Mouse (Mus musculus) forebrain, embryonic 12.5 days (tissue): ENCODE measurements around the gene Gsdma2. TPM values are rescaled to one million over a fixed set of nuclear protein-coding genes. Genes with fewer than 3 reads are reported as not detected.
A peak's percentile ranks its signal among the peaks of the same experiment; 100 is the strongest.
"Not testable (repeated sequence)": the region's sequence is repeated elsewhere in the genome, so short reads cannot be mapped to it uniquely, and the experiment has no call there.

Experiments
- ATAC-seq: fragments of 200-750 bp; cut with Nextera tagmentation; 2 replicates; pipeline ENCODE4 v1.8.0; 2017; ENCODE audit warnings: moderate TSS enrichment; ENCODE audit not compliant: low FRiP score
- H3K27ac ChIP-seq: fragments of 300-500 bp; sonication (generic); 2 replicates; pipeline ENCODE4 v1.5.1; 2016; ENCODE audit warnings: mild to moderate bottlenecking
- H3K27me3 ChIP-seq: fragments of 300-500 bp; sonication (generic); 2 replicates; pipeline ENCODE4 v1.6.1; 2016; ENCODE audit warnings: mild to moderate bottlenecking
- H3K36me3 ChIP-seq: fragments of 300-500 bp; sonication (generic); replicated peaks from 2 replicates; pipeline ENCODE4 v1.6.1; 2016; ENCODE audit warnings: mild to moderate bottlenecking
- H3K4me1 ChIP-seq: fragments of 300-500 bp; sonication (generic); 2 replicates; pipeline ENCODE4 v1.6.1; 2016
- H3K4me2 ChIP-seq: fragments of 300-500 bp; sonication (generic); 2 replicates; pipeline ENCODE4 v1.6.1; 2016; ENCODE audit warnings: mild to moderate bottlenecking, moderate library complexity
- H3K4me3 ChIP-seq: fragments of 300-500 bp; sonication (generic); replicated peaks from 2 replicates; pipeline ENCODE4 v1.5.1; 2016; ENCODE audit warnings: mild to moderate bottlenecking
- H3K9ac ChIP-seq: fragments of 300-500 bp; sonication (generic); 2 replicates; pipeline ENCODE4 v1.6.1; 2016; ENCODE audit warnings: mild to moderate bottlenecking
- H3K9me3 ChIP-seq: fragments of 300-500 bp; sonication (generic); 2 replicates; pipeline ENCODE4 v1.6.1; 2016
- whole genome bisulfite sequencing: fragments of 180-500 bp; shearing (Covaris S2); methylation state at CpG from one replicate; pipeline ENCODE4 v1.1.7; 2016; 5-methylcytosine and 5-hydroxymethylcytosine counted together
- polyA plus RNA-seq: library from polyadenylated mRNA; unstranded; fragments of >200 nt; fragmentation: Nextera tagmentation; extraction: Ambion mirVana; gene quantifications from 2 replicates; pipeline ENCODE4 v1.2.1, GENCODE M21; 2016

The Gsdma2 gene
- not detected in 2 replicates for polyA plus RNA-seq

DNA sequence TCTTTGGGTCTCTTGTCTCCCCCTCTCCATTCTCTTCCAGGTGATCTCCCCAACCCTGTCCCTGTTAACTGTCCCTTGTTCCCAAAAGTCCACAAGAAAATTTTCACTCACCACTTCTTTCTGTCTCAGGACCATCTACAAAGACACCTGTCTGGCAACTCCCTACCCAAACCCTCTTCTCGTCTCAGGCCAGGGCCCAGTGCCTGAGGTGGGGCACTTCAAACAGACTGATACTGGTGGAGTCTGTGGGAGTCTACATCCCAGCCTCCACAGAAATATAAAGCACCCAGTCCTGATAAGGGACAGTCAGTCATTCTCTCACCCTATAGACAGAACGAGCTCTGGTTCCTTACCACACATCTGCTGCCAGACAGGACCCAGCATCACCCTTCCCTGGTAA is at the start of gene Gsdma2:
Gsdma2 (plus strand) TSS at position 301 of the 400 bp plus-strand sequence.
- Histone ChIP-seq H3K4me3 (no peak within 1 kb of the TSS), H3K36me3 (no peaks in the 10 kb centered on the region), H3K27ac (no peak within 1 kb of the TSS), H3K9me3 (no peaks in the 10 kb centered on the region), H3K4me1 (no peaks in the 10 kb centered on the region), H3K27me3 (peaks cover 10% of the 10 kb centered on the region), H3K4me2 (no peak within 1 kb of the TSS), H3K9ac (no peak within 1 kb of the TSS)
- 71% methylated on average over 2 of the region's 2 CpGs for WGBS
- no peak for ATAC-seq

DNA sequence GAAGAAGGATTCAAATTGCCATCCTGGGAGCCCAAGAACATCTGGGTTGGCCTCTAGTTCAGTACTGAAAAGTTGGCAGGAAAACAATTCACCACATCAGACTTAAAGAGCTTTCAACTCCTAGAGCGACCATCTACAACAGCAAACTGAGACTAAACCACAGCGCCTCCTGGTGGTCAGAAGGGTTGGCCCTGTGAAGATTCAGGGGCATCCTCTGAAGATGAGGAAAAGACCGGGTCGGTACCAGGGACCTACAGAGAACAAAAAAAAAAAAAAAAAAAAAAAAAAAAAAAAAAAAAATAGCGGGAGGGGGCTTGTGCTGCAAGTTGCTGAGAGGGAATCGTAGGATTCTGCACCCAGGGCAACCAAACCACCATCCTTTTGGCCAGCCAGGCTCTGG is 49.2 kb upstream of the Gsdma2 start:
- Histone ChIP-seq H3K4me3 (no peak overlapping the region), H3K27ac (no peak overlapping the region), H3K4me2 (no peak overlapping the region), H3K36me3 (no peaks in the 10 kb centered on the region), H3K27me3 (peaks cover 37% of the 10 kb centered on the region), H3K9ac (no peak overlapping the region), H3K4me1 (peaks cover 5% of the 10 kb centered on the region), H3K9me3 (no peaks in the 10 kb centered on the region)
- no peak for ATAC-seq
- 38% methylated on average over 5 of the region's 6 CpGs for WGBS

- Histone ChIP-seq H3K4me2 (no peak within 1 kb of the TSS), H3K4me3 (no peak within 1 kb of the TSS), H3K9ac (peak within 1 kb of the TSS; percentile 25; the same call in 1 of the 2 replicates), H3K27me3 (peaks cover 34% of the 10 kb centered on the region), H3K27ac (no peak within 1 kb of the TSS), H3K9me3 (no peaks in the 10 kb centered on the region), H3K4me1 (peaks cover 8% of the 10 kb centered on the region), H3K36me3 (no peaks in the 10 kb centered on the region)
- no peak for ATAC-seq
- 91% methylated on average over 8 of the region's 8 CpGs for WGBS
These were observed 48.6 kb upstream of the Gsdma2 start, which contains the start of gene Lrrc3c for GRCm38 (mm10) chr11:98597991-98598390. Lrrc3c (plus strand) TSS chr11:98598291.

DNA sequence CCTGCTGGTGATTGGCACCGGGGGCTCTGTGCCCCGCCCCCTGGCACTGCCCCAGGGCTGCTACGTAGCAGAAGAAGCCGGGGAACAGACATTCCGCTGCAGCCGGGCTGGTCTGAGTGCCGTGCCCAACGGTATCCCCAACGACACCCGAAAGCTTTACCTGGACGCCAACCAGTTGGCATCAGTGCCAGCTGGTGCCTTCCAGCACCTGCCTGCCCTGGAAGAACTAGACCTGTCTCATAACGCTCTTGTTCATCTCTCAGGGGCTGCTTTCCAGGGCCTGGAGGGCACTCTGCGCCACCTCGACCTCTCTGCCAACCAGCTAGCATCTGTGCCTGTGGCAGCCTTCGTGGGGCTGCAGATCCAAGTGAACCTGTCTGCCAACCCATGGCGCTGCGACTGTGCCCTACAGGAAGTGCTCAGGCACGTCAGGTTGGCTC is 47.7 kb upstream of the Gsdma2 start:
- H3K9me3 ChIP-seq: no peaks in the 10 kb centered on the region
- 66% methylated on average over 18 of the region's 18 CpGs for WGBS

GRCm38 (mm10) chr11:98599291-98599690 is 47.3 kb upstream of the Gsdma2 start:
- Histone ChIP-seq H3K36me3 (no peaks in the 10 kb centered on the region), H3K9me3 (no peaks in the 10 kb centered on the region), H3K4me3 (no peak overlapping the region), H3K27me3 (peaks cover 38% of the 10 kb centered on the region), H3K4me2 (no peak overlapping the region), H3K27ac (no peak overlapping the region), H3K4me1 (peaks cover 8% of the 10 kb centered on the region), H3K9ac (peak overlapping the region; percentile 25; the same call in 1 of the 2 replicates)
- ATAC-seq: no peak
- WGBS: 32% methylated on average over 18 of the region's 18 CpGs

More for the DNA sequence above, 47.7 kb upstream of the Gsdma2 start:
- Histone ChIP-seq H3K4me3 (no peak overlapping the region), H3K9ac (peak overlapping the region; percentile 25; the same call in 1 of the 2 replicates), H3K4me1 (peaks cover 8% of the 10 kb centered on the region), H3K4me2 (no peak overlapping the region), H3K36me3 (no peaks in the 10 kb centered on the region), H3K27ac (no peak overlapping the region), H3K27me3 (peaks cover 38% of the 10 kb centered on the region)
- ATAC-seq: no peak

DNA sequence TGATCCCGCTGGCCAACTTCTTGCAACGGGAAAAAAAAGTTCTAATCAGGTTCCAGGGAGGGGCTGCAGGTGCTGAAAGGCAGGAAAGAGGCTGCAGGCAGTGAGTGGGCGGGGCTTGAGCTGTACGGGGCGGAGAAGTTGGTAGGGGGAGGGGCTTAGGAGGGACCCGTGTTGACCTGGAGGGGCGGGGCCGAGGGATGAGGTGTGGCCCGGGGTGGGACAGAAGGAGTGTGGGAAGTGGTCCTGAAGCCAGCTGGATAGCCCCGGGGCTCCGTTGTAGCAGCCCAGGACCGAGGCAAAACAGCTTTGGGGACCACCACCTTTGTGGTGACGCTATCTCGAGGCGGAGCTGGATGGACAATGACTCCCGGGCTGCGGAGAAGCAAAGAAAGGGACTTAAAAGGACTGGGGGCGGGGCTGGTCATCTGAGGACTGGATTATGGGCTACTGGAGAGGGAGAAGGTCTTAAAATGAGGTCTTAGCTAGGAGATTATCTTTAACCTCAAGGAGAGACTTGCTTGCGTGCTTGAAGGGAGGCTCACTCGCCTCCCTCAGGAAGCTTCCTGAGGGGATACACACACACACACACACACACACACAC is 44.4 kb upstream of the Gsdma2 start:
- Histone ChIP-seq H3K27ac (no peak overlapping the region), H3K9ac (no peak overlapping the region), H3K4me3 (peak overlapping the region; percentile 37), H3K4me2 (peak overlapping the region; percentile 57), H3K27me3 (peaks cover 49% of the 10 kb centered on the region), H3K36me3 (no peaks in the 10 kb centered on the region), H3K4me1 (peaks cover 8% of the 10 kb centered on the region), H3K9me3 (no peaks in the 10 kb centered on the region)
- WGBS: 2% methylated on average over 19 of the region's 20 CpGs
- peak; percentile 46; the same call in 1 of the 2 replicates for ATAC-seq

DNA sequence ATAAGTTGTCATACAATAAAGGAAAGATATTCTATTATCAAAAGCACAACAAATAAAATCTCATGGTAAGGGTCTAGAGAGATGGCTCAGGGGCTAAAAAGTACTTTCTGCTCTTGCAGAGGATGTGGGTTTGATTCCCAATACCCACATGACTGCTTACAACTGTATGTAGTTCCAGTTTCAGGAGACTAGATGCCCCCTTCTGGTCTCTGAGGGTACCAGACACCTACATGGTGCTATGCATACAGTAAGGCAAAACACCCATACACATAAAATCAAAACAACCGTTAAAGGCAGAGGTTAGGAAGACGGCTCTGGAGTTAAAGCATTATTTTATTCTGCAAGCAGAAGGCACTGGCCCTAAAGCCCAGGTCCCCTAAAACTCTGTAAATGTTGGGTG is 42.6 kb upstream of the Gsdma2 start:
- WGBS: 90% methylated on average over 2 of the region's 2 CpGs
- H3K9me3 ChIP-seq: no peaks in the 10 kb centered on the region
- peaks cover 8% of the 10 kb centered on the region for H3K4me1 ChIP-seq
- no peaks in the 10 kb centered on the region for H3K36me3 ChIP-seq
- H3K27me3 ChIP-seq: peaks cover 41% of the 10 kb centered on the region
- H3K9ac ChIP-seq: no peak overlapping the region
- no peak overlapping the region for H3K27ac ChIP-seq
- H3K4me2 ChIP-seq: no peak overlapping the region
- no peak for ATAC-seq
- no peak overlapping the region for H3K4me3 ChIP-seq

- 67% methylated on average over 6 of the region's 6 CpGs for WGBS
- ATAC-seq, H3K27ac ChIP-seq, H3K4me3 ChIP-seq, H3K4me2 ChIP-seq, H3K9me3 ChIP-seq, H3K4me1 ChIP-seq, H3K9ac ChIP-seq, H3K36me3 ChIP-seq: not testable (repeated sequence)
- H3K27me3 ChIP-seq: peaks cover 36% of the 10 kb centered on the region
These were observed 41.6 kb upstream of the Gsdma2 start for GRCm38 (mm10) chr11:98604911-98605310.

- peaks cover 8% of the 10 kb centered on the region for H3K4me1 ChIP-seq
- no peak overlapping the region for H3K4me2 ChIP-seq
- H3K36me3 ChIP-seq: no peaks in the 10 kb centered on the region
- H3K27ac ChIP-seq: no peak overlapping the region
- ATAC-seq: no peak
- peaks cover 21% of the 10 kb centered on the region; the same call in 1 of the 2 replicates for H3K27me3 ChIP-seq
- no peak overlapping the region for H3K4me3 ChIP-seq
- WGBS: 14% methylated on average over 3 of the region's 3 CpGs
- H3K9ac ChIP-seq: no peak overlapping the region
- H3K9me3 ChIP-seq: no peaks in the 10 kb centered on the region
These were observed 39.8 kb upstream of the Gsdma2 start for GRCm38 (mm10) chr11:98606763-98607162.

- Histone ChIP-seq H3K9ac (no peak overlapping the region), H3K27ac (no peak overlapping the region), H3K4me2 (no peak overlapping the region), H3K4me1 (no peaks in the 10 kb centered on the region), H3K4me3 (no peak overlapping the region), H3K36me3 (no peaks in the 10 kb centered on the region), H3K27me3 (no peaks in the 10 kb centered on the region), H3K9me3 (peaks cover 5% of the 10 kb centered on the region; the same call in 1 of the 2 replicates)
- WGBS: 90% methylated on average over 13 of the region's 13 CpGs
- no peak for ATAC-seq
These were observed 25.8 kb upstream of the Gsdma2 start for GRCm38 (mm10) chr11:98620791-98621190.

DNA sequence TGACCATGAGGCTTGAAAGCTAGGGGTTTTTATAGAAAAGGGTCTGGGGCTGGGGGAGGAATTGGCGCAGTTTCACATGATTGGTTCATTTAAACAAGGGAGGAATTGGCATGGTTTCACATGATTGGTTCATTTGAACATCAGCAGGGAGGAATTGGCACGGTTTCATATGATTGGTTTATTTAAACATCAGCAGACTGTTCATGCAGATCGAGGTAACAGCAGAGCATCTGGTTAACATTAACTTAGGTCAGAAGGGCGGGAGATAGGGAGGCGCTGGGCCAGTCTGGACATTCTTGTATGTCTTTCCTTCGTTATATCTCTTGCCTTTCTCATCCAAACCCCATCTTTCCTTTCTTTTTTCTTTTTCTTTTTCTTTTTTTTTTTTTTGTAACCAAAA is 22.6 kb upstream of the Gsdma2 start:
- not testable (repeated sequence) for H3K4me3 ChIP-seq, H3K9ac ChIP-seq, H3K36me3 ChIP-seq, H3K9me3 ChIP-seq, H3K4me2 ChIP-seq, H3K27ac ChIP-seq, H3K4me1 ChIP-seq, H3K27me3 ChIP-seq, ATAC-seq
- WGBS: 83% methylated on average over 6 of the region's 6 CpGs

DNA sequence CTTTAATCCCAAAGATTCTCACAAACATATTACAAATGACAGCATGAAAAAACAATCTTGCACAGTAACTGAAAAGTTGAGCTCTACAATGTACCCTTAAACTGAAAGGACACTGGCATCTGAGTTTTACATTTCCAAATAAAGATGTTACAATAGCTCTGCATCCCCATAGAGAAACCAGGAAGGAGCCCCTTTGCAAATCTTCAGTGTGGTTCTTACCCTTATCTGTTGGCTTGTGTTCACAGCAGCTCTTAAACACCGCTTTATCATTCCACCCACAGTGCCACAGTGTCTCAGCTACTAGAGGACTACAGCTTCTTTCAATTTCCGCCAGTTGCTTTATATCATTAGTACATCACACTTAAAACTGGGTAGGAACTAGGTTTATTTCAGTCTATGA is 22.2 kb upstream of the Gsdma2 start:
- 92% methylated on average over 2 of the region's 2 CpGs for WGBS
- H3K27me3 ChIP-seq, ATAC-seq: not testable (repeated sequence)

More for the DNA sequence above, 22.2 kb upstream of the Gsdma2 start:
- not testable (repeated sequence) for H3K9me3 ChIP-seq, H3K4me2 ChIP-seq, H3K4me3 ChIP-seq, H3K9ac ChIP-seq, H3K4me1 ChIP-seq, H3K36me3 ChIP-seq, H3K27ac ChIP-seq
